Mouse (Mus musculus) liver, embryonic 15.5 days (tissue): ENCODE results near the gene Pde7b. TPM values are rescaled to one million over a fixed set of nuclear protein-coding genes. Genes with fewer than 3 reads are reported as not detected.

Experiments
- ATAC-seq: fragments of 200-750 bp; cut with Nextera tagmentation; 2 replicates; pipeline ENCODE4 v1.8.0; 2017; ENCODE audit warnings: moderate number of reproducible peaks, mild to moderate bottlenecking, moderate library complexity; ENCODE audit not compliant: insufficient read depth
- H3K27ac ChIP-seq: fragments of 300-500 bp; sonication (generic); replicated peaks from 2 replicates; pipeline ENCODE4 v1.5.1; 2015; ENCODE audit warnings: mild to moderate bottlenecking, inconsistent platforms
- H3K27me3 ChIP-seq: fragments of 300-500 bp; sonication (generic); 2 replicates; pipeline ENCODE4 v1.6.1; 2015; ENCODE audit warnings: mild to moderate bottlenecking, inconsistent platforms
- H3K36me3 ChIP-seq: fragments of 300-500 bp; sonication (generic); replicated peaks from 2 replicates; pipeline ENCODE4 v1.6.1; 2015; ENCODE audit warnings: moderate library complexity, mild to moderate bottlenecking, inconsistent platforms
- H3K4me1 ChIP-seq: fragments of 300-500 bp; sonication (generic); replicated peaks from 2 replicates; pipeline ENCODE4 v1.6.1; 2015; ENCODE audit warnings: inconsistent platforms
- H3K4me2 ChIP-seq: fragments of 300-500 bp; sonication (generic); 2 replicates; pipeline ENCODE4 v1.6.1; 2015; ENCODE audit warnings: moderate library complexity, mild to moderate bottlenecking, inconsistent platforms
- H3K4me3 ChIP-seq: fragments of 300-500 bp; sonication (generic); replicated peaks from 2 replicates; pipeline ENCODE4 v1.5.1; 2015; ENCODE audit warnings: mild to moderate bottlenecking, inconsistent platforms
- H3K9ac ChIP-seq: fragments of 300-500 bp; sonication (generic); 2 replicates; pipeline ENCODE4 v1.6.1; 2015; ENCODE audit warnings: moderate library complexity, mild to moderate bottlenecking, inconsistent platforms
- H3K9me3 ChIP-seq: fragments of 300-500 bp; sonication (generic); replicated peaks from 2 replicates; pipeline ENCODE4 v1.6.1; 2016; ENCODE audit warnings: inconsistent platforms
- WGBS: fragments of 180-500 bp; shearing (Covaris S2); methylation state at CpG from one replicate; pipeline ENCODE4 v1.1.7; 2015; ENCODE audit warnings: mixed read lengths; ENCODE audit not compliant: insufficient replicate concordance; 5-methylcytosine and 5-hydroxymethylcytosine counted together
- polyA plus RNA-seq: library from polyadenylated mRNA; unstranded; fragments of >200 nt; fragmentation: Nextera tagmentation; extraction: Ambion mirVana; gene quantifications from 2 replicates; pipeline ENCODE4 v1.2.1, GENCODE M21; 2015

Pde7b gene
- polyA plus RNA-seq, 1 experiment from 2014 or later, result 0.25 TPM

GRCm38 (mm10) chr10:20420296-20420695 is 304.6 kb downstream of the Pde7b start:
- H3K4me3 ChIP-seq, result no peak overlapping the region
- no peaks in the 10 kb centered on the region for H3K27me3 ChIP-seq
- no peaks in the 10 kb centered on the region for H3K9me3 ChIP-seq
- WGBS, result 19% methylated on average over 7 of the region's 7 CpGs
- H3K4me1 ChIP-seq, result no peaks in the 10 kb centered on the region
- H3K36me3 ChIP-seq, result no peaks in the 10 kb centered on the region
- H3K4me2 ChIP-seq, result no peak overlapping the region
- H3K27ac ChIP-seq, result no peak overlapping the region
- ATAC-seq, result no peak
- no peak overlapping the region for H3K9ac ChIP-seq

- H3K9ac ChIP-seq, result no peak overlapping the region
- no peak for ATAC-seq
- 71% methylated on average over 10 of the region's 10 CpGs for WGBS
These were observed 306.0 kb downstream of the Pde7b start for GRCm38 (mm10) chr10:20418856-20419219.

GRCm38 (mm10) chr10:20418202-20418855 is 306.5 kb downstream of the Pde7b start:
- Histone ChIP-seq H3K4me2 (no peak overlapping the region), H3K36me3 (no peaks in the 10 kb centered on the region), H3K4me3 (no peak overlapping the region), H3K27me3 (no peaks in the 10 kb centered on the region), H3K27ac (no peak overlapping the region), H3K9me3 (no peaks in the 10 kb centered on the region), H3K4me1 (no peaks in the 10 kb centered on the region), H3K9ac (no peak overlapping the region)
- WGBS, result 52% methylated on average over 11 of the region's 11 CpGs
- ATAC-seq, result no peak

More at GRCm38 (mm10) chr10:20418856-20419219, 306.0 kb downstream of the Pde7b start:
- Histone ChIP-seq H3K4me3 (no peak overlapping the region), H3K36me3 (no peaks in the 10 kb centered on the region), H3K27me3 (no peaks in the 10 kb centered on the region), H3K4me1 (no peaks in the 10 kb centered on the region), H3K27ac (no peak overlapping the region), H3K4me2 (no peak overlapping the region), H3K9me3 (no peaks in the 10 kb centered on the region)

- ATAC-seq, result no peak
- Histone ChIP-seq H3K27ac (no peak overlapping the region), H3K27me3 (no peaks in the 10 kb centered on the region), H3K4me1 (no peaks in the 10 kb centered on the region), H3K9ac (no peak overlapping the region), H3K4me3 (no peak overlapping the region), H3K9me3 (no peaks in the 10 kb centered on the region), H3K36me3 (no peaks in the 10 kb centered on the region), H3K4me2 (no peak overlapping the region)
- WGBS, result 69% methylated on average over 10 of the region's 10 CpGs
These were observed 315.7 kb downstream of the Pde7b start for GRCm38 (mm10) chr10:20409181-20409580.

- ATAC-seq, result no peak
- no peaks in the 10 kb centered on the region for H3K36me3 ChIP-seq
- H3K9ac ChIP-seq, result no peak overlapping the region
- H3K4me3 ChIP-seq, result no peak overlapping the region
- H3K27me3 ChIP-seq, result no peaks in the 10 kb centered on the region
- H3K9me3 ChIP-seq, result no peaks in the 10 kb centered on the region
- no peaks in the 10 kb centered on the region for H3K4me1 ChIP-seq
- H3K27ac ChIP-seq, result no peak overlapping the region
- WGBS, result 64% methylated on average over 3 of the region's 3 CpGs
- H3K4me2 ChIP-seq, result no peak overlapping the region
These were observed 316.5 kb downstream of the Pde7b start for GRCm38 (mm10) chr10:20408336-20408735.

- Histone ChIP-seq H3K4me2 (no peak overlapping the region), H3K36me3 (no peaks in the 10 kb centered on the region), H3K27ac (no peak overlapping the region), H3K27me3 (no peaks in the 10 kb centered on the region), H3K4me1 (no peaks in the 10 kb centered on the region), H3K9me3 (no peaks in the 10 kb centered on the region), H3K4me3 (no peak overlapping the region), H3K9ac (no peak overlapping the region)
- WGBS, result 66% methylated on average over 2 of the region's 2 CpGs
- ATAC-seq, result no peak
These were observed 319.4 kb downstream of the Pde7b start for GRCm38 (mm10) chr10:20405471-20405870.

GRCm38 (mm10) chr10:20402941-20403340 is 321.9 kb downstream of the Pde7b start:
- Histone ChIP-seq H3K9me3 (no peaks in the 10 kb centered on the region), H3K27ac (no peak overlapping the region), H3K9ac (no peak overlapping the region), H3K4me3 (no peak overlapping the region), H3K4me2 (no peak overlapping the region), H3K36me3 (no peaks in the 10 kb centered on the region), H3K27me3 (no peaks in the 10 kb centered on the region), H3K4me1 (no peaks in the 10 kb centered on the region)
- ATAC-seq, result no peak
- WGBS, result 63% methylated on average over 5 of the region's 5 CpGs

GRCm38 (mm10) chr10:20400406-20400805 is 324.5 kb downstream of the Pde7b start:
- Histone ChIP-seq H3K9me3 (no peaks in the 10 kb centered on the region), H3K4me1 (no peaks in the 10 kb centered on the region), H3K9ac (no peak overlapping the region), H3K4me3 (no peak overlapping the region), H3K4me2 (no peak overlapping the region), H3K27me3 (no peaks in the 10 kb centered on the region), H3K27ac (no peak overlapping the region), H3K36me3 (no peaks in the 10 kb centered on the region)
- WGBS, result 66% methylated on average over 15 of the region's 15 CpGs
- no peak for ATAC-seq

GRCm38 (mm10) chr10:20398641-20399390 is 326.1 kb downstream of the Pde7b start:
- no peak for ATAC-seq
- WGBS, result 57% methylated on average over 12 of the region's 12 CpGs
- no peaks in the 10 kb centered on the region for H3K4me1 ChIP-seq
- no peaks in the 10 kb centered on the region for H3K9me3 ChIP-seq
- no peak overlapping the region for H3K27ac ChIP-seq
- no peaks in the 10 kb centered on the region for H3K27me3 ChIP-seq
- no peak overlapping the region for H3K9ac ChIP-seq
- peak overlapping the region; percentile 15; the same call in 1 of the 2 replicates for H3K4me2 ChIP-seq
- no peak overlapping the region for H3K4me3 ChIP-seq
- no peaks in the 10 kb centered on the region for H3K36me3 ChIP-seq

GRCm38 (mm10) chr10:20398224-20398623 is 326.7 kb downstream of the Pde7b start:
- Histone ChIP-seq H3K4me2 (peak overlapping the region; percentile 15; the same call in 1 of the 2 replicates), H3K4me3 (no peak overlapping the region), H3K9ac (no peak overlapping the region), H3K36me3 (no peaks in the 10 kb centered on the region), H3K4me1 (no peaks in the 10 kb centered on the region), H3K9me3 (no peaks in the 10 kb centered on the region), H3K27ac (no peak overlapping the region), H3K27me3 (no peaks in the 10 kb centered on the region)
- whole genome bisulfite sequencing, result 24% methylated on average over 6 of the region's 6 CpGs
- no peak for ATAC-seq

GRCm38 (mm10) chr10:20395778-20396177 is 329.1 kb downstream of the Pde7b start:
- H3K4me3 ChIP-seq, result no peak overlapping the region
- no peaks in the 10 kb centered on the region for H3K36me3 ChIP-seq
- H3K4me1 ChIP-seq, result no peaks in the 10 kb centered on the region
- no peaks in the 10 kb centered on the region for H3K9me3 ChIP-seq
- H3K4me2 ChIP-seq, result no peak overlapping the region
- H3K9ac ChIP-seq, result no peak overlapping the region
- 75% methylated on average over 3 of the region's 3 CpGs for WGBS
- no peak overlapping the region for H3K27ac ChIP-seq
- no peak for ATAC-seq
- no peaks in the 10 kb centered on the region for H3K27me3 ChIP-seq
